Mouse (Mus musculus) granulocyte monocyte progenitor cell, adult 5-6 weeks (primary cell): ENCODE results near the gene Chad. TPM values are rescaled to one million over a fixed set of nuclear protein-coding genes. Genes with fewer than 3 reads are reported as not detected.

ENCODE experiments used
- ATAC-seq: replicated peaks from 2 replicates; pipeline ENCODE4 v1.8.0; 2016; ENCODE audit warnings: mild to moderate bottlenecking, moderate TSS enrichment, inconsistent platforms; ENCODE audit not compliant: poor library complexity, severe bottlenecking
- total RNA-seq, 2 experiments: library from RNA; stranded (forward) in 1 of 2; stranded (reverse) in 1 of 2; fragments of 200-712, 200-1000 nt in 1 of 2; fragments of >200 nt in 1 of 2; fragmentation: Nextera tagmentation in 1 of 2; gene quantifications; 2 replicates each; pipeline ENCODE4 v1.2.3; 2014 to 2017

Gene Chad
- total RNA-seq, 2 experiments from 2014 or later: not detected

- ATAC-seq: no peak
These were observed 49.8 kb downstream of the Chad start for GRCm38 (mm10) chr11:94614603-94615002.

- ATAC-seq: no peak
These were observed 50.6 kb downstream of the Chad start for GRCm38 (mm10) chr11:94615494-94615893.

GRCm38 (mm10) chr11:94617646-94618045 lies 52.8 kb downstream of the Chad start:
- ATAC-seq: no peak

Other genes with a start within 250 kb of the Chad start
- gene Luc7l3, start 243.1 kb upstream of the Chad start, total RNA-seq (2014; fragmentation: Nextera tagmentation): 172 and 209 TPM in 2 replicates
- 335 and 378 TPM in 2 replicates for gene Luc7l3, start 243.1 kb upstream of the Chad start, total RNA-seq (2017)
- gene Ankrd40, start 237.0 kb upstream of the Chad start, total RNA-seq (2014; fragmentation: Nextera tagmentation): 38.6 and 39.7 TPM in 2 replicates
- gene Ankrd40, start 237.0 kb upstream of the Chad start, total RNA-seq (2017): 46.9 and 67.0 TPM in 2 replicates
- gene Abcc3, start 172.1 kb upstream of the Chad start, total RNA-seq (2014; fragmentation: Nextera tagmentation): 0.34 and 2.0 TPM in 2 replicates
- 0.05 and 0.30 TPM in 2 replicates for gene Abcc3, start 172.1 kb upstream of the Chad start, total RNA-seq (2017)
- gene Cacna1g, start 90.8 kb upstream of the Chad start, total RNA-seq (2014; fragmentation: Nextera tagmentation): not detected in 2 replicates
- gene Cacna1g, start 90.8 kb upstream of the Chad start, total RNA-seq (2017): not detected in 2 replicates
- gene Spata20, start 78.9 kb upstream of the Chad start, total RNA-seq (2014; fragmentation: Nextera tagmentation): not detected in 2 replicates
- not detected in 2 replicates for gene Spata20, start 78.9 kb upstream of the Chad start, total RNA-seq (2017)
- not detected in 2 replicates for gene Epn3, start 65.1 kb upstream of the Chad start, total RNA-seq (2014; fragmentation: Nextera tagmentation)
- not detected in 2 replicates for gene Epn3, start 65.1 kb upstream of the Chad start, total RNA-seq (2017)
- 1.1 and 5.4 TPM in 2 replicates for gene Mycbpap, start 43.3 kb upstream of the Chad start, total RNA-seq (2014; fragmentation: Nextera tagmentation)
- 0.13 TPM in 1 of 2 replicates, not detected in the other for gene Mycbpap, start 43.3 kb upstream of the Chad start, total RNA-seq (2017)
- 6.2 and 8.7 TPM in 2 replicates for gene Rsad1, start 15.8 kb upstream of the Chad start, total RNA-seq (2014; fragmentation: Nextera tagmentation)
- gene Rsad1, start 15.8 kb upstream of the Chad start, total RNA-seq (2017): 4.4 and 5.7 TPM in 2 replicates
- 12.9 and 18.9 TPM in 2 replicates for gene Acsf2, start 36.8 kb downstream of the Chad start, total RNA-seq (2014; fragmentation: Nextera tagmentation)
- gene Acsf2, start 36.8 kb downstream of the Chad start, total RNA-seq (2017): 2.1 and 2.5 TPM in 2 replicates
- 142 and 150 TPM in 2 replicates for gene Lrrc59, start 64.7 kb downstream of the Chad start, total RNA-seq (2014; fragmentation: Nextera tagmentation)
- 238 and 257 TPM in 2 replicates for gene Lrrc59, start 64.7 kb downstream of the Chad start, total RNA-seq (2017)
- gene Mrpl27, start 88.7 kb downstream of the Chad start, total RNA-seq (2014; fragmentation: Nextera tagmentation): 46.8 and 49.3 TPM in 2 replicates
- gene Mrpl27, start 88.7 kb downstream of the Chad start, total RNA-seq (2017): 40.0 and 45.7 TPM in 2 replicates
- gene Eme1, start 88.9 kb downstream of the Chad start, total RNA-seq (2014; fragmentation: Nextera tagmentation): 8.2 and 16.4 TPM in 2 replicates
- gene Eme1, start 88.9 kb downstream of the Chad start, total RNA-seq (2017): 36.4 and 51.6 TPM in 2 replicates
- gene Xylt2, start 112.5 kb downstream of the Chad start, total RNA-seq (2014; fragmentation: Nextera tagmentation): 4.9 and 15.7 TPM in 2 replicates
- gene Xylt2, start 112.5 kb downstream of the Chad start, total RNA-seq (2017): 3.9 and 4.8 TPM in 2 replicates
- not detected in 2 replicates for gene Gm11541, start 139.5 kb downstream of the Chad start, total RNA-seq (2014; fragmentation: Nextera tagmentation)
- gene Gm11541, start 139.5 kb downstream of the Chad start, total RNA-seq (2017): not detected in 2 replicates
- gene Cdc34b, start 176.7 kb downstream of the Chad start, total RNA-seq (2014; fragmentation: Nextera tagmentation): not detected in 2 replicates
- not detected in 2 replicates for gene Cdc34b, start 176.7 kb downstream of the Chad start, total RNA-seq (2017)
- not detected in 2 replicates for gene Tmem92, start 217.7 kb downstream of the Chad start, total RNA-seq (2014; fragmentation: Nextera tagmentation)
- not detected in 2 replicates for gene Tmem92, start 217.7 kb downstream of the Chad start, total RNA-seq (2017)